Mouse (Mus musculus) CH12.LX (cell line): ENCODE measurements around the gene Cd180. TPM values are rescaled to one million over a fixed set of nuclear protein-coding genes. Genes with fewer than 3 reads are reported as not detected.
"Not testable (repeated sequence)": the region's sequence is repeated elsewhere in the genome, so short reads cannot be mapped to it uniquely, and the experiment has no call there.

Experiments used
- DNase-seq: peaks from one replicate; pipeline ENCODE4 v3.0.0-alpha.2; 2013; ENCODE audit errors: extremely low read depth
- H3K27ac ChIP-seq: 2 replicates; pipeline ENCODE4 v1.5.1; 2012; ENCODE audit warnings: low read depth, mild to moderate bottlenecking, control low read depth, moderate library complexity; ENCODE audit not compliant: insufficient read depth
- H3K27me3 ChIP-seq: replicated peaks from 2 replicates; pipeline ENCODE3; 2012; ENCODE audit warnings: inconsistent platforms
- H3K36me3 ChIP-seq, 2 experiments: replicated peaks in 1 of 2; 2 replicates each; pipeline versions ENCODE3 to v1.6.1; 2012; ENCODE audit warnings: inconsistent platforms in 1 of 2, low read length in 1 of 2, mild to moderate bottlenecking in 1 of 2, mixed read lengths in 1 of 2, moderate library complexity in 1 of 2; ENCODE audit not compliant: control insufficient read depth in 1 of 2, insufficient read depth in 1 of 2
- H3K4me1 ChIP-seq, 2 experiments: 2 replicates each; pipeline ENCODE4 v1.6.1; 2012; ENCODE audit warnings: inconsistent platforms in 1 of 2, moderate library complexity in 1 of 2; ENCODE audit not compliant: insufficient read depth in 2 of 2, control insufficient read depth in 1 of 2
- H3K4me2 ChIP-seq: 2 replicates; pipeline ENCODE4 v1.6.1; 2012; ENCODE audit warnings: low read depth, mild to moderate bottlenecking, control low read depth; ENCODE audit not compliant: poor library complexity, insufficient read depth, severe bottlenecking
- H3K4me3 ChIP-seq, 3 experiments: fragments of 150-350 bp in 1 of 3; sonication (generic) in 1 of 3; replicated peaks in 1 of 3; 2 replicates each; pipeline versions ENCODE3 to v1.5.1; 2011 to 2012; ENCODE audit warnings: low read depth in 2 of 3, low read length in 2 of 3, mild to moderate bottlenecking in 2 of 3, moderate library complexity in 2 of 3, control low read depth in 1 of 3, improper control_type of control experiment in 1 of 3, inconsistent platforms in 1 of 3, mixed read lengths in 1 of 3; ENCODE audit not compliant: poor library complexity in 1 of 3
- H3K79me2 ChIP-seq: replicated peaks from 2 replicates; pipeline ENCODE4 v1.6.1; 2012; ENCODE audit warnings: mild to moderate bottlenecking, moderate library complexity; ENCODE audit not compliant: control insufficient read depth, poor library complexity, insufficient read depth, severe bottlenecking; ENCODE audit errors: extremely low read depth
- H3K9ac ChIP-seq: 2 replicates; pipeline ENCODE4 v1.6.1; 2012; ENCODE audit warnings: low read depth, mild to moderate bottlenecking, control low read depth, moderate library complexity; ENCODE audit not compliant: insufficient read depth
- H3K9me3 ChIP-seq: replicated peaks from 2 replicates; pipeline ENCODE3; 2012; ENCODE audit warnings: low read length, inconsistent platforms, mixed read lengths
- BHLHE40 ChIP-seq: IDR thresholded peaks from 2 replicates; pipeline ENCODE4 v1.6.1; 2011; ENCODE audit warnings: mild to moderate bottlenecking, low read depth, low read length, improper control_type of control experiment
- CHD1 ChIP-seq: IDR thresholded peaks from 2 replicates; pipeline ENCODE4 v1.6.1; 2012; ENCODE audit warnings: low read depth, low read length, improper control_type of control experiment, inconsistent platforms
- E2F4 ChIP-seq: IDR thresholded peaks from 2 replicates; pipeline ENCODE4 v1.6.1; 2011; ENCODE audit warnings: low read depth, low read length, improper control_type of control experiment; ENCODE audit not compliant: insufficient replicate concordance
- EP300 ChIP-seq: IDR thresholded peaks from 2 replicates; pipeline ENCODE4 v1.6.1; 2011; ENCODE audit warnings: low read length, improper control_type of control experiment
- IRF4 ChIP-seq: IDR thresholded peaks from 2 replicates; pipeline ENCODE4 v1.6.1; 2014; ENCODE audit warnings: low read depth, mild to moderate bottlenecking, inconsistent platforms, low read length, improper control_type of control experiment
- MAFK ChIP-seq: IDR thresholded peaks from 2 replicates; pipeline ENCODE4 v1.6.1; 2011; ENCODE audit warnings: low read length, improper control_type of control experiment; ENCODE audit not compliant: insufficient replicate concordance
- ZC3H11A ChIP-seq: IDR thresholded peaks from 2 replicates; pipeline ENCODE4 v1.6.1; 2012; ENCODE audit warnings: low read depth, mild to moderate bottlenecking, inconsistent platforms, low read length, improper control_type of control experiment
- ZKSCAN1 ChIP-seq: IDR thresholded peaks from 2 replicates; pipeline ENCODE4 v1.6.1; 2012; ENCODE audit warnings: low read depth, inconsistent platforms, low read length, improper control_type of control experiment, borderline replicate concordance
- dilution Hi-C: fragments of 300-500 bp; cut with MboI; formaldehyde crosslinking; loops from 2 replicates; pipeline ENCODE4 v1.14.3; 2020; ENCODE audit warnings: low sequenced_read_pairs; ENCODE audit not compliant: extremely low pct_unique_long_range_greater_than_20kb, extremely low pct_ligation_motif_present
- in situ Hi-C: fragments of 300-500 bp; cut with MboI; formaldehyde crosslinking; loops from 3 replicates; pipeline ENCODE4 v1.14.3; 2019; ENCODE audit warnings: low sequenced_read_pairs, low pct_ligation_motif_present, low pct_unique_long_range_greater_than_20kb, mixed read lengths
- polyA plus RNA-seq: library from polyadenylated mRNA; unstranded; fragments of >175 nt; gene quantifications from 2 replicates; pipeline ENCODE4 v1.2.1, GENCODE M21; 2012; ENCODE audit warnings: low read depth; ENCODE audit not compliant: insufficient read length
- total RNA-seq, 2 experiments: library from RNA; depleted of rRNA; stranded (reverse); fragments of 300-350 nt in 1 of 2; fragments of >200 nt in 1 of 2; gene quantifications; 2 replicates each; pipeline ENCODE4 v1.2.3; 2012 to 2014

Gene Cd180
- total and polyA plus RNA-seq, 3 experiments: 34.2 to 232 (median 40.4) TPM

DNA sequence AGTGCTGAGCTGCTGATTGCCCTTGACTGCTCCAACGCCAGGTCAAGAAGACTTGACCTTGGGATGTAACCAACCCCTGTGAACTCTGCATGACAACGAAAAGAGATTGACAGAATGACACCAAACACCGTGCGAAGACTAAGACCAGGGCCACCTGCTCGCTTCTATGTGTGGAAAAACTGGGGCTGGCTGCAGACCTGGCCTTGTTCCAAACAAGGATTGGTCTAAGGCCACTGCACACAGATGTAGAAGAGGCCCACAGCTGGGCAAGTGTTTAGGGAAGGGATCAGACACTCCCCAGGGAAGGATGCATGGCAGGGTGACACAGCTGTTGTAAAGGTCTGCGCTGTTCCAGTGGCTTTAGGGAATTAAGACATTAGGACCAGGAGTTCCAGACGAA lies 22.9 kb upstream of the Cd180 start:
- Histone ChIP-seq H3K4me3 (no peak overlapping the region), H3K36me3 (no peaks in the 10 kb centered on the region), H3K27ac (no peak overlapping the region), H3K27me3 (no peaks in the 10 kb centered on the region), H3K4me2 (no peak overlapping the region), H3K9ac (no peak overlapping the region), H3K9me3 (no peaks in the 10 kb centered on the region), H3K4me1 (peaks cover 23 to 46% of the 10 kb centered on the region in 2 experiments), H3K79me2 (no peaks in the 10 kb centered on the region; the same call in 1 of the 2 replicates)
- DNase-seq: no peak
- no peak for TF ChIP-seq CHD1
- dilution Hi-C loops (no loop called here), in situ Hi-C loops (loop anchor here (25.0 kb wide), 2 partner anchors 442 to 1158 kb away; no protein-coding TSS in a partner anchor)

DNA sequence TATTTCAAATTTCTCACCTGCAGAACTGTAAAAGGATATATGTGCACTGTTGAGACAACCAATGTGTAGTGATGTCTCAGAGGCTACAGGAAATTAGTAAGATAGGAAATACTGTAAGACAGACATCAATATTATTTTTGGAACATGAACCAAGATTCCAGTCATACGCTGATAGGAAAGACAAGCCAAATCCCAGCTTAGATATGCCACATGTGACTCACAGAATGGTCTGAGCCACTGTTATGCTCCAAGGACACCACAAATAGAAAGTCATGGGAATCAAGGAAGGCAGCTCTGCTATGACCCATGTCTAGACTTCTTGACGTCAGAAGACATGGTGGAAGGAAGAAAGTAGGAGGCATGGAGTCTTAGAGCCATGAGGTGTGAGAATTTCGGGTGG lies 19.3 kb upstream of the Cd180 start:
- Histone ChIP-seq H3K4me2 (no peak overlapping the region), H3K9ac (no peak overlapping the region), H3K4me3 (no peak overlapping the region), H3K27me3 (no peaks in the 10 kb centered on the region), H3K27ac (no peak overlapping the region), H3K9me3 (no peaks in the 10 kb centered on the region), H3K36me3 (no peaks in the 10 kb centered on the region), H3K4me1 (peaks cover 7 to 23% of the 10 kb centered on the region in 2 experiments; a peak in 3 of 4 replicates), H3K79me2 (no peaks in the 10 kb centered on the region; the same call in 1 of the 2 replicates)
- no peak for DNase-seq
- TF ChIP-seq EP300 (no peak), BHLHE40 (no peak), ZC3H11A (no peak), IRF4 (no peak), E2F4 (no peak), MAFK (no peak), ZKSCAN1 (no peak)
- dilution Hi-C loops: no loop called here
- in situ Hi-C loops: loop anchor here (25.0 kb wide), 2 partner anchors 438 to 1162 kb away; no protein-coding TSS in a partner anchor

DNA sequence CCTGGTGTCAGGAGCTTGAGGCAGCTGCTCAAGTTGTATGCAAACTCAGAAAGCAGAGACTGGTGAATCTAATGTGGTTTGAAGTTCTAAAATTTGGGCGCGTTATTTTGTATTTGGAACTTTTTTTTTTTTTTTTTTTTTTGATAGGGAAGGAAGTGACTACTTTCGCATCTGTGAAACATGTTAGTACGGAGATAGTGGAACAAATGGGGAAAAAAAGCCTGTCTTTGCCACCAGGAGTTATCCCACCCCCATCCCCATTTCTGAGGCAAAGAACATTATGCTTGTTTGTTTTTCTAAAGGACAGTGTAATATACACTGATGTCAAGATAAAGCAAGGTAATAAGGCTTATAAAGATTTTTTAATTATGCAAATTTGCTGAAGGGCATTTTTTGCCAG lies 15.8 kb upstream of the Cd180 start:
- H3K4me2 ChIP-seq, H3K4me3 ChIP-seq, H3K9me3 ChIP-seq, H3K27ac ChIP-seq, dilution Hi-C loops, H3K9ac ChIP-seq, H3K36me3 ChIP-seq, H3K27me3 ChIP-seq, DNase-seq, in situ Hi-C loops, H3K79me2 ChIP-seq: not testable (repeated sequence)
- peaks cover 17 to 44% of the 10 kb centered on the region in 2 experiments for H3K4me1 ChIP-seq
